Mouse (Mus musculus) lung, embryonic 14.5 days (tissue): ENCODE results near the gene Tctex1d2. TPM values are rescaled to one million over a fixed set of nuclear protein-coding genes. Genes with fewer than 3 reads are reported as not detected.

Experiments
- ATAC-seq: fragments of 200-750 bp; cut with Nextera tagmentation; 2 replicates; pipeline ENCODE4 v1.8.0; 2017; ENCODE audit warnings: mild to moderate bottlenecking, moderate TSS enrichment, moderate library complexity; ENCODE audit not compliant: insufficient read depth
- DNase-seq: peaks from one replicate; pipeline ENCODE4 v3.0.0-alpha.2; 2015
- H3K27ac ChIP-seq: fragments of 300-500 bp; sonication (generic); 2 replicates; pipeline ENCODE4 v1.5.1; 2014; ENCODE audit warnings: low read depth, mild to moderate bottlenecking, moderate library complexity
- H3K27me3 ChIP-seq: fragments of 300-500 bp; sonication (generic); 2 replicates; pipeline ENCODE4 v1.6.1; 2014; ENCODE audit warnings: low read length, control low read depth; ENCODE audit not compliant: insufficient read depth
- H3K36me3 ChIP-seq: fragments of 300-500 bp; sonication (generic); 2 replicates; pipeline ENCODE4 v1.6.1; 2014; ENCODE audit warnings: control low read depth; ENCODE audit not compliant: insufficient read depth
- H3K4me1 ChIP-seq: fragments of 300-500 bp; sonication (generic); 2 replicates; pipeline ENCODE4 v1.6.1; 2014; ENCODE audit warnings: antibody characterized with exemption, control low read depth; ENCODE audit not compliant: insufficient read depth
- H3K4me2 ChIP-seq: fragments of 300-500 bp; sonication (generic); 2 replicates; pipeline ENCODE4 v1.6.1; 2014; ENCODE audit warnings: mild to moderate bottlenecking
- H3K4me3 ChIP-seq: fragments of 300-500 bp; sonication (generic); 2 replicates; pipeline ENCODE4 v1.5.1; 2014; ENCODE audit warnings: low read depth, low read length
- H3K9ac ChIP-seq: fragments of 300-500 bp; sonication (generic); 2 replicates; pipeline ENCODE4 v1.6.1; 2014
- H3K9me3 ChIP-seq: fragments of 300-500 bp; sonication (generic); 2 replicates; pipeline ENCODE4 v1.6.1; 2016; ENCODE audit warnings: low read depth, low read length, control low read depth
- CTCF ChIP-seq: IDR thresholded peaks from 2 replicates; pipeline ENCODE4 v1.5.1; 2016; ENCODE audit warnings: antibody characterized with exemption, low read depth
- WGBS: fragments of 180-500 bp; shearing (Covaris S2); extraction: QIAGEN DNeasy Blood & Tissue Kit; methylation state at CpG from one replicate; pipeline ENCODE4 v1.1.7; 2014; 5-methylcytosine and 5-hydroxymethylcytosine counted together
- polyA plus RNA-seq: library from polyadenylated mRNA; unstranded; fragments of >200 nt; fragmentation: Nextera tagmentation; extraction: Ambion mirVana; gene quantifications from 2 replicates; pipeline ENCODE4 v1.2.1, GENCODE M21; 2014

Tctex1d2 gene
- polyA plus RNA-seq: 27.7 and 28.1 TPM in 2 replicates

GRCm38 (mm10) chr16:32419517-32420483 lies at the start of gene Tctex1d2:
Gene Tctex1d2 (plus strand): TSS chr16:32419702.
- peak; percentile 97 for DNase-seq
- Histone ChIP-seq H3K27ac (peak within 1 kb of the TSS; percentile 93), H3K36me3 (no peaks in the 10 kb centered on the region), H3K4me3 (peak within 1 kb of the TSS; percentile 63), H3K4me1 (peaks cover 5% of the 10 kb centered on the region; the same call in 1 of the 2 replicates), H3K9ac (peak within 1 kb of the TSS; percentile 72), H3K27me3 (no peaks in the 10 kb centered on the region), H3K9me3 (no peaks in the 10 kb centered on the region), H3K4me2 (peak within 1 kb of the TSS; percentile 84)
- ATAC-seq: peak; percentile 98
- TF ChIP-seq CTCF: 0 out of 2 replicates have a peak, but pooled peaks have one; percentile 9
- WGBS: 1% methylated on average over 45 of the region's 45 CpGs

- peaks cover 71% of the 10 kb centered on the region for H3K36me3 ChIP-seq
- H3K27me3 ChIP-seq: no peaks in the 10 kb centered on the region
- no peak overlapping the region for H3K4me2 ChIP-seq
Observed at GRCm38 (mm10) chr16:32371351-32371750, 48.2 kb upstream of the Tctex1d2 start.

GRCm38 (mm10) chr16:32379575-32379974 lies 39.9 kb upstream of the Tctex1d2 start:
- 93% methylated on average over 2 of the region's 2 CpGs for whole genome bisulfite sequencing
- no peak for ATAC-seq

More at GRCm38 (mm10) chr16:32371351-32371750, 48.2 kb upstream of the Tctex1d2 start:
- WGBS: 84% methylated on average over 4 of the region's 4 CpGs
- Histone ChIP-seq H3K27ac (no peak overlapping the region), H3K4me1 (no peaks in the 10 kb centered on the region), H3K4me3 (no peak overlapping the region), H3K9ac (no peak overlapping the region), H3K9me3 (no peaks in the 10 kb centered on the region)
- TF ChIP-seq CTCF: peak; percentile 42
- ATAC-seq (no peak), DNase-seq (peak; percentile 59)

GRCm38 (mm10) chr16:32382901-32383300 lies 36.6 kb upstream of the Tctex1d2 start:
- Histone ChIP-seq H3K4me3 (no peak overlapping the region), H3K9ac (no peak overlapping the region), H3K4me2 (no peak overlapping the region), H3K9me3 (no peaks in the 10 kb centered on the region), H3K36me3 (peaks cover 81% of the 10 kb centered on the region), H3K27me3 (no peaks in the 10 kb centered on the region), H3K4me1 (no peaks in the 10 kb centered on the region), H3K27ac (no peak overlapping the region)
- no peak for DNase-seq
- ATAC-seq: no peak
- TF ChIP-seq CTCF: no peak

More at GRCm38 (mm10) chr16:32379575-32379974, 39.9 kb upstream of the Tctex1d2 start:
- Histone ChIP-seq H3K4me1 (no peaks in the 10 kb centered on the region), H3K9ac (no peak overlapping the region), H3K4me2 (no peak overlapping the region), H3K36me3 (peaks cover 84% of the 10 kb centered on the region), H3K27me3 (no peaks in the 10 kb centered on the region), H3K9me3 (no peaks in the 10 kb centered on the region), H3K4me3 (no peak overlapping the region), H3K27ac (no peak overlapping the region)
- no peak for TF ChIP-seq CTCF
- no peak for DNase-seq

- peaks cover 74% of the 10 kb centered on the region for H3K36me3 ChIP-seq
- 70% methylated on average over 2 of the region's 2 CpGs for WGBS
- H3K4me2 ChIP-seq: no peak overlapping the region
- no peak overlapping the region for H3K4me3 ChIP-seq
- no peaks in the 10 kb centered on the region for H3K4me1 ChIP-seq
- H3K27ac ChIP-seq: no peak overlapping the region
- ATAC-seq (no peak), DNase-seq (no peak)
- no peaks in the 10 kb centered on the region for H3K9me3 ChIP-seq
- no peak for TF ChIP-seq CTCF
- H3K27me3 ChIP-seq: no peaks in the 10 kb centered on the region
- H3K9ac ChIP-seq: no peak overlapping the region
Observed at GRCm38 (mm10) chr16:32384885-32385284, 34.6 kb upstream of the Tctex1d2 start.

- Histone ChIP-seq H3K9me3 (no peaks in the 10 kb centered on the region), H3K9ac (no peak overlapping the region), H3K4me3 (no peak overlapping the region), H3K4me1 (no peaks in the 10 kb centered on the region), H3K27me3 (no peaks in the 10 kb centered on the region), H3K4me2 (no peak overlapping the region), H3K27ac (no peak overlapping the region), H3K36me3 (peaks cover 70% of the 10 kb centered on the region)
- no peak for ATAC-seq
- DNase-seq: peak; percentile 5
- WGBS: 80% methylated on average over 3 of the region's 3 CpGs
- no peak for TF ChIP-seq CTCF
Observed at GRCm38 (mm10) chr16:32386826-32387225, 32.7 kb upstream of the Tctex1d2 start.

GRCm38 (mm10) chr16:32389049-32389448 lies 30.5 kb upstream of the Tctex1d2 start:
- no peak for DNase-seq
- H3K9me3 ChIP-seq: no peaks in the 10 kb centered on the region
- no peak overlapping the region for H3K9ac ChIP-seq
- no peak overlapping the region for H3K27ac ChIP-seq
- no peak overlapping the region for H3K4me2 ChIP-seq
- H3K27me3 ChIP-seq: no peaks in the 10 kb centered on the region
- no peak for TF ChIP-seq CTCF
- H3K4me3 ChIP-seq: no peak overlapping the region
- H3K4me1 ChIP-seq: no peaks in the 10 kb centered on the region
- peaks cover 67% of the 10 kb centered on the region for H3K36me3 ChIP-seq
- ATAC-seq: no peak
